Mouse (Mus musculus) C2C12 (cell line): ENCODE measurements around the gene Tubgcp2. TPM values are rescaled to one million over a fixed set of nuclear protein-coding genes. Genes with fewer than 3 reads are reported as not detected.

ENCODE experiments used
- H3K27me3 ChIP-seq: one replicate; pipeline ENCODE4 v1.6.1; 2011; ENCODE audit not compliant: control insufficient read depth, insufficient read depth, insufficient read length
- H3K36me3 ChIP-seq: one replicate; pipeline ENCODE4 v1.6.1; 2011; ENCODE audit not compliant: control insufficient read depth, insufficient read depth
- H3K4me3 ChIP-seq: one replicate; pipeline ENCODE4 v1.5.1; 2011; ENCODE audit warnings: mild to moderate bottlenecking, control low read depth; ENCODE audit not compliant: poor library complexity, insufficient read depth, severe bottlenecking
- H3K79me2 ChIP-seq: one replicate; pipeline ENCODE4 v1.6.1; 2011; ENCODE audit not compliant: control insufficient read depth, insufficient read depth
- H3K79me3 ChIP-seq: one replicate; pipeline ENCODE4 v1.6.1; 2011; ENCODE audit warnings: low read depth, control low read depth
- H3ac ChIP-seq: one replicate; pipeline ENCODE3; 2011; ENCODE audit warnings: low read depth; ENCODE audit not compliant: control insufficient read depth, insufficient read length
- CEBPB ChIP-seq: IDR thresholded peaks from one replicate; pipeline ENCODE4 v1.6.1; 2011; ENCODE audit warnings: low read depth, mild to moderate bottlenecking, control low read depth, moderate library complexity
- CTCF ChIP-seq: IDR thresholded peaks from one replicate; pipeline ENCODE4 v1.5.1; 2011; ENCODE audit not compliant: control insufficient read depth, insufficient read depth, insufficient read length
- FOSL1 ChIP-seq: IDR thresholded peaks from one replicate; pipeline ENCODE4 v1.8.0; 2011; ENCODE audit warnings: mild to moderate bottlenecking, low read length; ENCODE audit not compliant: poor library complexity, insufficient read depth, severe bottlenecking
- MAX ChIP-seq: IDR thresholded peaks from one replicate; pipeline ENCODE4 v1.6.1; 2011; ENCODE audit warnings: mild to moderate bottlenecking, control low read depth
- MYOD1 ChIP-seq: IDR thresholded peaks from one replicate; pipeline ENCODE4 v1.6.1; 2011; ENCODE audit warnings: low read depth; ENCODE audit not compliant: control insufficient read depth, insufficient read length
- MYOG ChIP-seq: IDR thresholded peaks from one replicate; pipeline ENCODE4 v1.6.1; 2011; ENCODE audit not compliant: control insufficient read depth, insufficient read length; ENCODE audit errors: extremely low read depth
- USF1 ChIP-seq: IDR thresholded peaks from one replicate; pipeline ENCODE4 v1.6.1; 2011; ENCODE audit warnings: low read depth, mild to moderate bottlenecking, control low read depth, moderate library complexity
- polyA plus RNA-seq: library from polyadenylated mRNA; unstranded; fragments of >200 nt; fragmentation: generic; extraction: Trizol; gene quantifications from one replicate; pipeline ENCODE4 v1.2.1, GENCODE M21; 2012; ENCODE audit warnings: missing spikeins

Tubgcp2 gene
- polyA plus RNA-seq, 1 experiment, result 31.7 TPM

DNA sequence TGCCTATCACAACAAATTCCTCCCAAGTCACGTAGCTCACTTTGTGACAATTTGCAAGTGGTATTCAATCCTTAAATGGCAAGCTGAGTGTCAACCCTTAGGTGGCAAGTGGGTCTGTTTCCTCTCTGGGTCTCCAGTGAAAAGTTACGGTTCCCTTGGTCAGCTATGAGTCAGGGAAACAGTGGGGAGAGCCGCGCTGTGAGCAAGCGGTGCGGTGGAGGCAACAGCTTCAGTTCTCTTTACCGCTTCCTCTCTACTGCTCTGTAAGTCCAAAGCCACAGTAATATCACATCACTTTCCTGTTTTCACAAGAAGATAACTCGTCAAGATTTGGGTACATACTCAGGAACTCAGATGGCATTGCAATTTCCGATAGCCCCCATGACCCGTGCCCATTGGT lies 62.2 kb downstream of the Tubgcp2 start:
- H3K27me3 ChIP-seq, result no peaks in the 10 kb centered on the region
- no peak overlapping the region for H3ac ChIP-seq
- H3K36me3 ChIP-seq, result peaks cover 4% of the 10 kb centered on the region
- H3K4me3 ChIP-seq, result no peak overlapping the region
- H3K79me3 ChIP-seq, result no peaks in the 10 kb centered on the region
- no peak for TF ChIP-seq MAX
- no peak for TF ChIP-seq MYOG
- TF ChIP-seq CEBPB, result no peak
- TF ChIP-seq MYOD1, result no peak
- no peak for TF ChIP-seq USF1
- TF ChIP-seq FOSL1, result no peak
- no peak for TF ChIP-seq CTCF
- no peaks in the 10 kb centered on the region for H3K79me2 ChIP-seq

DNA sequence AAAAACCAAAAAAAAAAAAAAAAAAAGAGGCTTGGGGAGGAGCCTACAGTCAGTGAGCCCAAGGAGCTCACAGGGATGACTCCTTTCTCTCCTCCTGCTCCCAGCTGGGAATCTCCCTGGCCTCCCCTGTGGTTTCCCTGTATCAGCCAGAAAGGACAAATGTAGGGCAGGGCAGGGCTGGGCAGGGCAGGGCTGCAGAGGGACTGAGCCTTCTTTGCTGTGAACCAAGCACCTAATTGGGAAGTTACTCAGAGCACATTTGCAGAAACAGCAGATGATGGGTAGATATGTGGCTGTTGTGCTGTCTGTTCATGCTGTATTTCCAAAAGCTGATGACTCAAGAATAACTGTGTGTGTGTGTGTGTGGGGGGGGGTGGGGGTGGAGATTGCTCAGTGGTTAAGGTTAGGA lies 63.5 kb downstream of the Tubgcp2 start:
- Histone ChIP-seq H3K36me3 (no peaks in the 10 kb centered on the region), H3K4me3 (no peak overlapping the region), H3K79me2 (no peaks in the 10 kb centered on the region), H3K27me3 (no peaks in the 10 kb centered on the region), H3K79me3 (no peaks in the 10 kb centered on the region), H3ac (no peak overlapping the region)
- no peak for TF ChIP-seq CEBPB
- TF ChIP-seq CTCF, result no peak
- TF ChIP-seq FOSL1, result no peak
- TF ChIP-seq USF1, result no peak
- peak; percentile 45 for TF ChIP-seq MYOD1
- TF ChIP-seq MYOG, result no peak

GRCm38 (mm10) chr7:139971436-139971835 lies 65.0 kb downstream of the Tubgcp2 start:
- TF ChIP-seq MYOD1 (peak; percentile 60), CEBPB (no peak), MAX (peak; percentile 71), FOSL1 (peak; percentile 99), CTCF (no peak)
- H3K36me3 ChIP-seq, result no peaks in the 10 kb centered on the region
- H3ac ChIP-seq, result no peak overlapping the region
- H3K79me3 ChIP-seq, result no peaks in the 10 kb centered on the region
- no peaks in the 10 kb centered on the region for H3K79me2 ChIP-seq
- no peak overlapping the region for H3K4me3 ChIP-seq
- no peaks in the 10 kb centered on the region for H3K27me3 ChIP-seq

GRCm38 (mm10) chr7:139970979-139971378 lies 65.5 kb downstream of the Tubgcp2 start:
- no peaks in the 10 kb centered on the region for H3K36me3 ChIP-seq
- TF ChIP-seq MYOD1 (peak; percentile 6), FOSL1 (no peak)
- H3K79me3 ChIP-seq, result no peaks in the 10 kb centered on the region
- H3K4me3 ChIP-seq, result no peak overlapping the region
- peak overlapping the region; percentile 14 for H3ac ChIP-seq
- no peaks in the 10 kb centered on the region for H3K79me2 ChIP-seq
- no peaks in the 10 kb centered on the region for H3K27me3 ChIP-seq

DNA sequence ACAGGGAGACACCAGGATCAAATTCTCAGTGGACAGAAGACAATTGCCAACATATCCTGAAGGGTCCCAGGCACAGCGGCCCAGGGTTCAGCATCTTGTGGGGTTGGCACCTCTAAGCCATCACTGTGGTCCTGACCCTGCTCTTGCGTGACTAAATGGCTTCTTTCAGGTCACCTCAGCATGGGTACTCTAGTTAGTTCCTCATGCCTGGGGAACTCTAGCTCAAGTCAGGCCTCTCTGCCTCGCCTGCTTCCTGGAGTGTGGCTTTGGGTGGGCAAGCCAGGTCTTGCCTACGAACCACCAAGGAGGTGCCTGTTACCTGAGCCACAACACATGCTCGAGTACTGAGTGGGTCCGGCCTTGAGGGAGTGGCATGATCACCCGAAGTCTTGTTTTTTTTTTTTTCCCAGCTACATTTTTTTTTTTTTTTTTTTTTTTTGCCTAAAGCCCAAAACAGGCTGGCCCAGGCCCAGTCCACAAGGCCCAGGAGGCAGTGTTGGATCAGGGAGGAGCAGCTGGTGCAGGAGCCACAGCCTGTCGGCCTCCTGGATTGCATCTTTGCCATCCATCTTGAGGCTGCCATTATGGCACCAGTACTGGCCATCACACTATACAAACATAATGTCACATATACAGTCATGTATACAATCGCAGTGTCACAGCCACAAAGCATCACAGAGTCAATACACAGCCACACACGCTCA lies 66.1 kb downstream of the Tubgcp2 start:
- no peaks in the 10 kb centered on the region for H3K79me2 ChIP-seq
- no peak for TF ChIP-seq MYOD1
- no peak for TF ChIP-seq CTCF
- no peak for TF ChIP-seq FOSL1
- TF ChIP-seq MAX, result no peak
- TF ChIP-seq MYOG, result no peak
- no peak for TF ChIP-seq CEBPB
- TF ChIP-seq USF1, result no peak
- H3ac ChIP-seq, result peak overlapping the region; percentile 10
- no peaks in the 10 kb centered on the region for H3K27me3 ChIP-seq
- no peaks in the 10 kb centered on the region for H3K79me3 ChIP-seq
- no peaks in the 10 kb centered on the region for H3K36me3 ChIP-seq
- H3K4me3 ChIP-seq, result no peak overlapping the region

GRCm38 (mm10) chr7:139969348-139970130 lies 66.9 kb downstream of the Tubgcp2 start:
- H3K27me3 ChIP-seq, result no peaks in the 10 kb centered on the region
- no peaks in the 10 kb centered on the region for H3K36me3 ChIP-seq
- no peak overlapping the region for H3K4me3 ChIP-seq
- H3ac ChIP-seq, result no peak overlapping the region
- no peaks in the 10 kb centered on the region for H3K79me3 ChIP-seq
- H3K79me2 ChIP-seq, result no peaks in the 10 kb centered on the region
- TF ChIP-seq FOSL1 (no peak), USF1 (no peak), MYOG (no peak), MAX (peak; percentile 47), CTCF (peak; percentile 56), CEBPB (no peak), MYOD1 (no peak)
